Mouse (Mus musculus) layer of hippocampus, postnatal 25 days (tissue): ENCODE data around the gene Elf1. TPM values are rescaled to one million over a fixed set of nuclear protein-coding genes. Genes with fewer than 3 reads are reported as not detected.

ENCODE experiments used
- DNase-seq, 2 experiments: peaks; one replicate each; pipeline ENCODE4 v3.0.0; 2022; ENCODE audit warnings: mixed read lengths in 2 of 2, low spot score in 1 of 2; ENCODE audit errors: extremely low spot score in 1 of 2
- total RNA-seq, 2 experiments: library from RNA; stranded (reverse); gene quantifications; 2 replicates each; pipeline ENCODE4 v1.2.3; 2021

The Elf1 gene
- total RNA-seq, 2 experiments from 2014 or later = 4.8 to 5.7 TPM

GRCm38 (mm10) chr14:79552854-79553253 lies 71.9 kb downstream of the Elf1 start:
- DNase-seq = no peak

DNA sequence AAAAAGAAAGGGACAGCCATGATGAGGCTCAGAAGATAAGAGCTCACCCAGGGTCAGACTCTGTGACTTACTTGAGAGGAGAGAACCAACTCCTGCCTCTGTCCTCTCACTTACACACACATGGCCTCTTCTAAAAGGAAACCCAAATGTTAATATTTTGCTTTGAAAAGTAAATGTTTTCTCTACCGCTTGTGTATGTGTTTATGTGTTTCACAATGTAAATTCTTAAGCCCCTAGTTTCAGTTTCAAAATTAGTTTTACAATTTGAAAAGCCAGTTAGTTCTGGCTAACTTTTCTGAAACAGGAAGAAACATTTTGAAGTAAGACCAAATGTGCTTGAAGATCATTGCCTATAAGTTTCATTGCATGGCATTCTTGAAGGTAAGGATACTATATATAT lies 76.8 kb downstream of the Elf1 start:
- no peak for DNase-seq

DNA sequence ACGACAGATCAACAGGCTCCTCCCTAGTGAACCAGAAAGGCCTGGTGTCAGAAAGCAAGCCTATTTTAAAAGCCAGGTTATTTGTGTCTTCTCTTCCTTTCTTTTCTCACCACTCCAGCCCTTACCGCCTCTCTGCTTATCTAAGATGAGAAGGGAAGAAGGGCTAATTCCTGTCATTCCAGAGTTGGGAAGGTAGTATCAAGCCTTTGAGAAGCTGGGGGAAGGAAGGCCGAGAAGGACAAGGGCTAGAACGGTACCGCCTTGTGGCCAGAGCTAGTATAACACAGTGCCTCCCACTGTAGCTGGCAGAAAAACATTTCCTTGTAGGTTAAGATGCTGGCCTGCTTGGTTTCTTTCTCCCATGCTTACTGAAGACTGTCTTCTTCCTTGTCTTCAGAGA lies 81.8 kb downstream of the Elf1 start:
- DNase-seq = peak in 1 of 2 experiments; percentile 36

DNA sequence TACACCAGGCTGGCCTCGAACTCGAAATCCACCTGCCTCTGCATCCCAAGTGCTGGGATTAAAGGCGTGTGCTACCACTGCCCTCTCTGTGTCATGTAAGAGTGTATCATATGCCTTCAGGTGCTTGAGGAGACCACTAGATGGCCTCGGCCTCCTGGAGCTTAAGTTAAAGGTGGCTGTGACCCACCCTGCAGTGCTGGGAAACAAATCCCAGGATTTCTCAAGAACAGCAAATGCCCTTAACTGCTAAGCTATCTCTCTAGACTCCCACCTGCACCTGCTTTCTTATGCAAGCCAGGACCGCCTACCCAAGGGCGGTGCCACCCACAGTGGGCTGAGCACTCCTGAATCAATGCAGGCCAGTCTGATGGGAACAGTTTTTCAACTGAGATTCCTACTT lies 83.8 kb downstream of the Elf1 start:
- DNase-seq = no peak

DNA sequence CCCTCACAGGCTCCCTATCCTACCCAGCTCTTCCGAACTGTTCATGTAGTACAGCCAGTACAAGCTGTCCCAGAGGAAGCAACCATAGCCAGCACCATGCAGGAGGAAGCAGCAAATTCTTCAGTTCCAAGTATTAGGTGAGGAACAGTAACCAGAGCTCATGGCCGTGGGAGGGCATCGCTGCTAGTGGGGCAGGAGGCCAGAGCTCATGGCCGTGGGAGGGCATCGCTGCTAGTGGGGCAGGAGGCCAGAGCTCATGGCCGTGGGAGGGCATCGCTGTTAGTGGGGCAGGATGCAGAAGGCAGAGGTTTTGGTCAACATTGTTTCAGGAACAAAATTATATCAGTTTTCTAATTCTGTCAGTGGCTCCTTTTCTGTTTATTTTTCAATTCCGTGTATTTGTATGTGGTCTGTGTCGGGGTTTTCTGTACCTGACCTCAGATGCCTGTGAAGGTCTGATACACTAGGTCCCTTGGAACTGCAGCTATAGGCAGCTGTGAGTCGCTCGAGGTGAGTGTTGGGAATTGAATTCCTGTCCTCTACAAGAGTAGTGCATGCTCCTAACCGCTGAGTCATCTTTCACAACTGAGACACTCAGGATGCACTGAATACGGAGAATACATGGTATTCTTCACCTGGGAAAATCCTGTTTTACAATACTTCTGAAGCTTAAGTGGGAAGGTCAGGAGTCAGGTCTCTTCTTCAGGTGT lies 92.6 kb downstream of the Elf1 start:
- DNase-seq = no peak

DNA sequence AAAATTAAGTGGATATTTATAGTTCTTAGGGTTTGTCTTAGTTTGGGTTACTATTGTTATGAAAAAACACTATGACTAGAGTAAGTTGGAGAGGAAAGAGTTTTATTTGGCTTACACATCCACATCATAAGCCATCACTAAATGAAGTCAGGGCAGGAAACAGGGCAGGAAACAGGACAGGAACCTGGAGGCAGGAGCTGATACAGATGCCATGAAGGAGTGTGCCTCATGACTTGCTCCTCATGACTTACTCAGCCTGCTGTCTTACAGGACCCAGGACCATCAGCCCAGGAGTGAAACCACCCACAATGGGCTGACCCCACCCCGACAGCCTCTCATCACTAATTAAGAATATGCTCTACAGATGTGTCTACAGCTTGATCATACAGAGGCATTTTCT lies 93.4 kb downstream of the Elf1 start:
- no peak for DNase-seq

GRCm38 (mm10) chr14:79583526-79584245 lies 102.7 kb downstream of the Elf1 start:
- DNase-seq = no peak

DNA sequence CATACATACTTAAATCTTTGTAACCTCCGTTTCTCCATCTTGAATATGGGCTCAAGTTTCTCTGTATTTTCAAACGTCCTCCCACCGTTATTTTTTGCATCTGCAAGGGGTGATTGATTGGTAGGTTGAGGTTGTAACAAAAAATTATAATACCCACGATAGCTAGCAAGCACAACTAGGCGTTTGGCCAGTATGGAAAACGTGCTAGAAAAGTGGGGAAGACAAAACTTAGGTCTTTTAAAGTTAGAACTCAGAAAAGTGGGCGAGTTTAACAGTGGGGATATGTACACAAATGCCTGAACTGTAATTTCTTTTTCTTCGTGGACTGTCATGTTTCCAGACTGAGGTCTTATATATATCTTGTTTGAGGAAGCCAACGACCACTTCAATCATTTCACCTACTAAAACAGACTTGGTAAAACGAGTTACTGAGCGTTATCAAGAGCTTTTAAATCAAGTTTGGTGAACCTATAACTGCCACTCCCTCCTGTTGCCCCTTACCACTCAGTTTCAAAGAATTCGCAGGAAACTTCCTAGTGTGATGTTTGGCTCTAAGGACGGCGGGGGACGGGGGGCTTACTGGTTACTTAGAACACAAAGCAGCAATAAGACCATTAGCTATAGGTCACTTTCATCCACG lies 105.6 kb downstream of the Elf1 start:
- DNase-seq = no peak

- peak; percentile 90 to 96 for DNase-seq
Observed at GRCm38 (mm10) chr14:79587139-79587851, 106.3 kb downstream of the Elf1 start, which contains the start of gene Sugt1. Gene Sugt1 (plus strand): TSS chr14:79587691.

DNA sequence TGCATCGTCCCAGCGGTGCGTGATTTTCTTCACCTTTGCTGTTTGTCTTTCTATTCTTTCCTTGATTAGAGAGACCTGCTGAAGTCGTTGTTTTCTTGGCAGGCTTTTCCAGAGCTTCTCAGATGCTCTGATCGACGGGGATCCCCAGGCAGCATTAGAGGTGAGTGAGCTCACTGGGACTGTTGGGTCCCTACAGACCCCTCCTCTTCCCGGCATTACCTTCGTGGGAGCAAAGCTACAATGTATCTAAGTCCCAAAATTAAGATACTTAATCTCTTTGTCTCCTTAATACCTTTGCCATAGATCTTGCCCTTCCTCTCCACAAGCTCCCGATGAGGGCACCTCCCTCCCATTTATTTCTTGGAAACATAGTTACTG lies 106.8 kb downstream of the Elf1 start:
- no peak for DNase-seq

DNA sequence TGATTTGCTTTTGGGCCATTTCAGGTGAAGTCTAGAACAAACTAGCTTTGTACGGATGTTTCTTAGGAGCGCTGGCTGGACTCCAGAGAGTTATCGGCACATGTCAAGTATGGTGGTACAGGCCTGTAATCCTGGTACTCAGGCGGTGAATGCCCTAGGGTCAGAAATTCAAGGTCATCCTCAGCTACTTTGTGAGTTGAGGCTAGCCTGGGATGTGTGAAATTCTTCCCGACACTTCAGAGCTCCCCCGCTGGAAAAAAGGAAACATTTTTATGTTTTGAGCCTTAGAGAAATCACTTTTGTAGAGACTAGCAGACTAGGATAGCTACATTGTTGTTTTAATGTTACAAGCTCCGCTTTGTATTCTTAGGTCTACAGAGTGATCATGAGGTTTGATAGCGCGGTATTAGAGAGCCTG lies 107.5 kb downstream of the Elf1 start:
- DNase-seq = no peak

DNA sequence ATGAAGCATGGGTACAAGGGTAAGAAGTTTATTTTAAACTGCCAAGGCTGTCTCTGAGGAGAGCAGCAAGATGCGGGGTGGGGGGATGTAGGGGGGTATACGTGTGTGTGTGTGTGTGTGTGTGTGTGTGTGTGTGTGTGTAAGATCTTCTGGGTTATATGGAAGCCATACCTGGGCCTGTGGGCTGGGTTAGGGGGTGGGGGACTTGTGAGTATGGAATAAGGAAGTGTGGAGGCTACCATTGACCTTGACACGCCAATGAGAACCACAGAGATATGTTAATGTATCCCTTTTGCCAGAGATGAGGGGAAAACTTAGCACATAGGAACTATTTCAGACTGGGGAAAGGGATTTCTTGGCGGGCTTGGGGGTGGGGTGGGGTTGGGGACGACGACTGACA lies 108.4 kb downstream of the Elf1 start:
- DNase-seq = no peak

- no peak for DNase-seq
Observed at GRCm38 (mm10) chr14:79590916-79591315, 109.9 kb downstream of the Elf1 start.

- no peak for DNase-seq
Observed at GRCm38 (mm10) chr14:79591611-79592010, 110.6 kb downstream of the Elf1 start.

DNA sequence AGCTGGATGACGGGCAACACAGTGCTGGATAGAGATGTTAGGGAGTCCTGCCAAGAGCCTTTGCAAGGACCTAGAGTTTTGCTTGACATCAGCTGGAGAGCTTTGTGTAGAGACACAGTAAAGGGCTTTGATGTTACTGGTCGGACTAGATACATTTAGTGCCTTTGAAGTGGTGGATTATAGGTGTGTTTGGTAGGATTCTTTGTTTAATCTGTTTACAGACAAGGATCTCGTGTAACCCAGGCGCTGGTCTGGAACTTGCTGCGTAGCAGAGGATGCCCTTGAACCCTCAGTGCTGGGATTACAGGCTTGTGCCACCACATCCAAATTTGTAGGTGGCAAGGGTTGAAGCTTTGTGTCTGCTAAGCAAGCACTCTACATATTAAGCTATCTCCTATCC lies 113.1 kb downstream of the Elf1 start:
- no peak for DNase-seq

- no peak for DNase-seq
Observed at GRCm38 (mm10) chr14:79596602-79597001, 115.6 kb downstream of the Elf1 start.

- no peak for DNase-seq
Observed at GRCm38 (mm10) chr14:79605881-79606280, 124.9 kb downstream of the Elf1 start.

- DNase-seq = no peak
Observed at GRCm38 (mm10) chr14:79606392-79606791, 125.4 kb downstream of the Elf1 start.

DNA sequence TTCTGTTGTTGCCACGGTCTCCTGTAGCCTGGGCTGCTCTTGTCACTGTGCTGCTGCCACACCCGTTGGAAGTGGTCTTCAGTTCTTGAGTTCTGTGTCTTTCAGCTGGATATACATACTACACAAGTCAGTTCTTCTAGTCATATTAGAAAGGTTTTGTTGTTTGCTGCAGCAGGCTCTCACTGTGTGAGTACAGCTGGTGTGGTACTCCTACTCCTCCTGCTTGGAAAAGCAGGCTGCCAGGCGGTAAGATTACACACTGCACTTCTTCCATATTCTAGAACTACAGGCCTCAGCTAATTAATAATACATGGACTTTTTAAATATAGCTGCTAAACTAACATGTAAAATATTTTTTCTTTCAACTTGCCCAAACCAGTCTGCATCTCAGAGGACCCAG lies 125.9 kb downstream of the Elf1 start:
- no peak for DNase-seq

GRCm38 (mm10) chr14:79607352-79607751 lies 126.4 kb downstream of the Elf1 start:
- DNase-seq = no peak

DNA sequence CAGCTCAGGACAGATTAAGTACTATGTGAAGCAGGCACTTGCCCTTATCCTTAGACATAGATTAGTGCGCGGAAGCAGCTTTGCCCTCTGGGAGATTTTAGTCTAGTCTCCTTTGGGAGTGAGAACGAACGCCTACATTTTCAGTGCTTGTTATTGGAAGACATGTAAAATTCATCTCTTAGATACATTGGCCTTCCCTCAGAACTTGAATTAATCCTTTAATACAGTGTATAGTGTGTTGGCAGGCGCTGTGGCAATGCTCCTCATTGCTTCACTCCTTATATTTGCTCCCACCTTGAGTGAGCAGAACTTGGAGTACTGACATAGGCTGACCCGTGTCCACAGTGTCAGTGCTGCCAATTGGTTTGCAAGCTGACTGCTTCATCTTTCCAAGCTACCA lies 127.3 kb downstream of the Elf1 start:
- no peak for DNase-seq
